Mouse (Mus musculus): Measurements from ENCODE around the gene Zdhhc11. TPM values are rescaled to one million over a fixed set of nuclear protein-coding genes. Genes with fewer than 3 reads are reported as not detected.
"Not testable (repeated sequence)": the region's sequence is repeated elsewhere in the genome, so short reads cannot be mapped to it uniquely, and the experiment has no call there.

Zdhhc11 gene
- total RNA-seq, 2 experiments from 2014 or later = not detected

DNA sequence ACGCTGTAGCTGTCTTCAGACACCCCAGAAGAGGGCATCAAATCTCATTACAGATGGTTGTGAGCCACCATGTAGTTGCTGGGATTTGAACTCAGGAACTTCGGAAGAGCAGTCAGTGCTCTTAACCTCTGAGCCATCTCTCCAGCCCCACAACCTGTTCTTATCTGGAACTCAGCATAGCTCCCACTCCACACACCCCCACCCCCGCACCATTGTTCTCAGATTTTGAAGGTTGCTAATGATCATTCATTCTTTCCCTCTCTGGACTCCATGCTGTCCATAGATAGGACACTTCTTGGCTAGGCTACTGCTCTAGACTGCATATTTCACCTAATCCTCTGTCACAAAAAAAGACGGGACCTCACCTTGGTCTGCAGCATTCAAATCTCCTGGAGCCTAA, 43.2 kb downstream of the Zdhhc11 start:
- not testable (repeated sequence) for DNase-seq

DNA sequence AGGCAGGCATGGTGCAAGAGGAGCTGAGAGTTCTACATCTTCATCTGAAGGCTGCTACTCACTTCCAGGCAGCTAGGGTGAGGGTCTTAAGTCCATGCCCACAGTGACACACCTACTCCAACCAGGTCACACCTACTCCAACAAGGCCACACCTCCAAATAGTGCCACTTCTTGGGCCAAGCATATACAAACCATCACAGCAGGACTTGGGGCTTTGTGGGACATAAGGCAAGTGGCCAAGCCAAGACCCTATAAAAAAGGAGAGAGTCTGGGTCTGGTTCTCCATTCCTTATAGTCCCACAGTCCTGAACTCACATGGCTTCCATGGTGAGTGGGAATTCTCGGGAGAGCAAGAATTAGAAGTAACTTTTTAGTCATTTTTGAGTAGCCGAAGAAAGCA, 44.6 kb downstream of the Zdhhc11 start:
- DNase-seq = not testable (repeated sequence)

DNA sequence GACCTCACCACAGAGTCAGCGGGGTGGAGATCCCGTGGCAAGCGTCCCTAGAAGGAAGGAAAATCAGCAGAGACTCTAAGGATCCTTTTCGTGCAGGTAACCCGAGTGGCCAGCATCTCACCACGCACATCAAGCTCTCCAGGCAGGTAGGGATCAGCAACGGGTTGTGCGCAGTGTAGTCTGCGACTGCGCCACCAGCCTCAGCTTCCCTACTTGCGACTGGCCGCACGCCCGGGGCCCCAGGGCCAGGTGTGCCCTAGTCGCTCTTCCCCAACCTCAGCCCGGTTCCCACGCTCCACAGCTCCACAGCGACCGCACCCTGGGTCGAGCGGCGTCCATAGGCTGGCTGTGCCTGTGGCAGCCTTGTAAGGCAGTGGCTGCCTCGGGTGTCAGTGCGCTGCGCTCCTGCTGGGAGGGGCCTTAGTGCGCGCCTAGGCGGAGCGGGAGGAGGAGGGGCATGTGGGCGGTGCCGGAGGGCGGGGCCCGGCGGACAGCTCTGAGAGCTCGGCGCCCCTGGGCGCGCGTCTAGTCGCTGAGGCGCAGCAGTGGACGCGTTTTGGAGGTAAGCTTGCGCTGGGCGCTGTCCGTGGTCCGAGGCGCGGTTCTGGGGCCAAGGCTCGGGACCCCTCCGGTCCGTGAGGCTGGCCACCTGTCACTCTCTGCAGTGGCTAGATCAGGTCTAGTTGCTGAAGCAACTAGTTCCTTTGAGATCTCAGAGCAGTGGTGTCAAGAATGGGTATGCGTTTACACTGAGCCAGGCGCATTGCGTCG, 45.5 kb downstream of the Zdhhc11 start, which contains the start of gene Tppp:
Gene Tppp (plus strand): TSS at position 460 of the 771 bp plus-strand sequence.
- peak; percentile 93 for DNase-seq

DNA sequence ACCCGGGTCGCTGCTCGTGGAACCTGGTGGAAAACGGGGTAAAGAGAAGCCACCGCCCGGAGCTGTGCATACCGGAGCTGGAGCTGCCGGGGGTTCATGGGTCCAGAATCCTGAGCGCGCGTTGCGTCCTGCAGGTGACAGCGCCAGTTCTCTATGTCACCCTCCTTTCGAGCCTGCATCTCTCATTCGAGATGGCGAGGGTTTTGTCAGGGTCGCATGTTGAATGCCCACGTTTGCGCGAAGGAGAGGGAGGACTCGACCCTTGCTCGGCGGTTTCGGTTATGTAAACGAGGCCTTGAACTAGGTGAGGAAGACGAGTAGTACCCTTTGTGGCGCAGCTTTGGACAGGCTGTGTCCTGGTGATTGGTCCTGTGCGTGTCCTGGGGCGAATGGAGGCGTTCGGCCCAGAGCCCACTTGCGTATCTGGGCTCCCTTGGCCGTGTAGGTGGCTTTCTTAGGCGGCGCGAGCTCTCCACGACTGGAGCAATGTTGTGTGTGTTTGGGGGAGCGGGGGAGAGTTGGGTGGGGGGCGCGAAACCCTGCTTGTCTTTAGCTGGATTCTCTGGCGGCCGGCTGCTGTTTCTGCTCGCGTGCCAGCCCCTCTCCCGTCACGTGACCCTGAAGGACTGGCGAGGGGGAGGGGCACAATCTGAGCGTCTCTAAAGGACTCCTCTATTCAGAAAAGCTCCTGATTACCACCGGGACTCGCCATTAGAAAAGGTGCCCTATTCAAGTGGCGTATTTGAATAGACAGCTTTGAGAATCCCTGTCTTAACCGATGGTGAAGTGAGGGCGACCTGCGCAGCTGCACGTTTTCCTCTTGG, 46.4 kb downstream of the Zdhhc11 start:
- DNase-seq = peak; percentile 53

DNA sequence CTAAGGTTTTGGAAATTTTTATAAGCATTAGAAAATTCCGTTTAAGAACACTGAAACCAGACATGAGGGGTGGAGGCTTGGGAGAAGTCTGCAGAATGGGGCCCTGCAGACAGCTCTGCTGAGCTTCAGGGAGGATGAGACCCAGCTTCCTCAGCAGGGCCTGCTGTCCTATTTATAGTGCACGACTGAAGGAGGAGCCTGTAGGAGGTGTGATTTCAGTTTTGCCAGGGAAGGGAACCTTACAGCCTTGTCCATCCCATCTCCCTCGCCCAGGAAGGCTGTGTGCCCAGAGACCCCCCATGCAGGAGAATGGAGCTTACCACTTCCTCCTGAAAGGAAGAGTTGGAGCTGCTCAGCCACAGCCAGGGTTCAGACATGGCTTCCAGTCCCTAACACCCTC, 47.0 kb downstream of the Zdhhc11 start:
- DNase-seq = no peak

DNA sequence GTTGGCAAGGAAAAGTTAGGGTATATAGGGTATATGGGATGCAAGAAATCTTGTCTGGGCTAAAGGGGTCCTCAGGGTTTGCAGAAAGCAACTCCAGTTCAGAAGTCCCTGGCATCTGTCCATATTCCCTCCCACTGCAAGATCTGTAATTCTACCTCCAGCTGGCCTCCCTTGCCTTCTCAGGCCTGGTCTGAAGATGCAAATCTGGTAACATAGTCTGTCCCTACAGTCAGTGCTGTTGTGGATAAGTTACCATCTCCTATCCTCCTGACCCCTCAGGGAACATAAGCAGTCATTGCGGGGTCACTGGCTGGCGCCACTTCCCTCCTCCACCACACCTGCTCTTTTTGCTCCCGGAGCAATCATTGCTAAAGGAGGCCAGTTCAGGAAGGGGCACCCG, 52.3 kb downstream of the Zdhhc11 start:
- DNase-seq = no peak

DNA sequence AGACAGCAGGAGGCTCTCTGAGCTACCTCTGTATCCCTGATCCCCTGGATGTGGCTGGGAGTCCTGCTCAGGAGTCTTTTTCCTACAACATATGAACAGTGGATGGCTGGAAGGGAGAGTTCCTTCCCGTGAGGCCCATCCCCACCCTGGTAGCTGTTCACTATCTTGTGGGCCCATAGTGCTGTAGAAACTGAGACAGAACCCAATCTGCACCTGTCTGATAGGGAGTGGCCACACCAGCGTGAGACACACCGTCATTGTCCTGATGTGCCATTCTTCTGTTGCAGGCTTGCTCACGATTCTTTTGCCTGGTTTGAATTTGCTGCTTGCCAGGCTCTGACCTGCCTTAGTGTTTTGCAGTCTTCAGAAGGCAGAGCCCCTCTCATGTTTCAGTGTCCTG, 53.8 kb downstream of the Zdhhc11 start:
- DNase-seq = no peak

DNA sequence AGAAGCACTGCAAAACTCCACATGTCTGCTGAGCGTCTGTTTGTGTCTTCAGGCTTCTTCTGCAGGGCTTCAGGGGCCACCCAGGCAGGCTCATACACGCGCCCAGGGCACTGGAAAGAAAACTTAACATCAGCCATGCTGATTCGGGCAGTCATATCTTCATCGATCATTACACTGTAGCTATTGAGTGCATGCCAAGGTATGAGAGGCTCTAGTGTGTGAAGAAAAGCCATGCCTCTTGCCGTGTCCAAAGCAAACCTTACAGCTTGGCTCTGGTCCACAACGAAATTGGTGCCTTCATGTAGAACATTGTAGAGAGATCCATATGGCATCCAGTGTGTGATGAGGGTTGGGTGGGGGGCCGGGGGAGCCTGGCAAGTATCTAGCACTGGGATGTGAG, 55.4 kb downstream of the Zdhhc11 start:
- not testable (repeated sequence) for DNase-seq

DNA sequence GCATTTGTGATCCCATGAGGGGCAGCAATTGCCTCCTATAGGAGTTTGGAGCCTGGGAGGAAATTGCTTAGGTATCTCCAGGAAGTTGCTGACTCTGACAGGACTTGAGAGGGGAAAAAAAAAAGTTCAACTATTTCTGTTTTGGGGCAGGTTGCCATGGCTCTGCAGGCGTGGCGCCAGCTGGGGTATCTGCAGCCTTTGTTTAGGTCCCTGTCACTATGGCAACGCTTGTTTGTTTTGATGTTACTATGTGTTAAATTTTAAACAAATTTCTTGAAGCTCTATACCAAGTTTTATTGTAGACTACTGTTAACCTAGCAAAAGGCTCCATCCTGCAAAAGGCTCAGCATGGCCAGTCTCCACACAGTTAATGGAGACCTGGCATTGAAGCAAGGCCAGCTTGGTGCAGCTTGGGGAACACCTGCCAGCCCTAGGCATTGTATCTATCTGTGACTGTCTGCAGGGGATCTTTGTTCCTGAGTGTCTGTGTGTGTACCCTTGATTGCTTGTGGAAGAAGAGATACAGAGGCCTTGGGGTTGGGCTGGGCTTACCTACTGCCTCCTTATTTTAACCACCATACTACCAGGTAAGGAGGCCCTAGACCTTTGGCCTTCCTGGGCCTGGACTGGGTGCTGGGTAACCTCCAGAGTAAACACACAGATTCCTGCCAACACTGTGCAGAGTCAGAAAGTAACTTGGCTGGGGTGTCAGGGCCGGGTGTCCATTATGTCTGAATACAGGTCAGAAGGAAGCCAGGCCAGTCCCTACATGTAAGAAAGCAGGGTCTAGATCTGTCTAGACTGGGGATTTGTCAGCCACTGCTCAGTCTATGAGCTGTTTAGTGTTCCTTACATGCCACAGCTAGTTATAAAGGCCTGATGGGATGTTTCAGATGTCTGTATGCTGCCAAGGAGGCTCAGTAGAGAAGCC, 61.8 kb downstream of the Zdhhc11 start:
- DNase-seq = no peak

DNA sequence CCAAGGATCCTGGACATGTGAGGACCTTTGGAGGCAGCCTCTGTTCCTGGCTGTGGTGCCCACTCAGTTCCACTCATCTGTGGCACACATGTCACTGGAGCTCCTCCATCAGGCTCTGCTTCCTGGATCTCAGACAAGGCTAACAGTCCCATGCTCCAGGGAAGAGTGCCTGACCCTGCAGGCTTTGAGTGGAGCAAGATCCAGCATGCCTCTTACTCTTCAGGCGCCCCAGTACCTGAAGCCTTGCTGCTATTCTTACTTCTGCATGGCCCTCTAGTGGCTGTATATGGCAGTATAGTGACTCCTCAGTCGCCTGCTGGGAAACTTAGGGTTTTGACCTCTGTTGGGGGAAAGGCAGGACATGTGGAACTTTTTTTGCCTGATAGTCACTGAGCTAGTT, 62.6 kb downstream of the Zdhhc11 start:
- peak; percentile 27 for DNase-seq

DNA sequence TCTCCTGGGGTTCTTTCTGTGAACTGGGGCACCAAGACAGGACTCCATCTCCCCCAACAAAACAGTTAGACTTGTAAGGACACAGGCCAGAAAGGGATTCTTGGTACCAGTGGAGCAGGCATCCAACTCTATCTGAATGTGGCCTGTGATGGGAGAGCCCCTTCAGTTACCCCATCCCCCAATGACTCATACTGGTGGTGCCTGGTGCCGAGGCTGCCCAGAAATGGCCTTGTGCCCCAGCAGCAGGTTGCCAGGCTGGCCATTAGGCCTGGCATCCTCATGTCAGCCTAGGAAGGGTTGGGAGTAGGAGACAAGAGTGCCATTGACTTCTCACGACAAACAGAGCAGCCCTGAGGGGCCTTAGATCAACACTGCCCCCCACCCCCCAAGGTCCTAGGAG, 64.5 kb downstream of the Zdhhc11 start:
- DNase-seq = no peak

DNA sequence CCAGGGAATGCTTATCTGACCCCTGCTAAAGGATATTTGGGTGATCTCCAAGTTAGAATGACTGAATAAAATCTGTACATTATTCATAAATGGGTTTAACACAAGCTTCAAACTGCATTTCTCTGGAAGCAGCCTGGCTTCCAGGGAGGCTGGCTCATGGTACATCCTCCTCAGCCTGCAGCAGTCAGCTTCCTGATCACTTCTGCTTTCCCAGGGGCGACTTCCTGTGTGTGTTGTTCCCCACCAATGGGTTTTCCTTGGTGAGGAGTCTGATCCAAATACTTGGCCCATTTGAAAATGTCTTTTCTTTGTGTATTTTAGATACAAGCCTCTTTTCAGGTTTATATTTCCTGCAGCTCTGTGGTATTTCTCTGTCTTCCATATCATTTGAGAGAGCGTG, 65.4 kb downstream of the Zdhhc11 start:
- DNase-seq = no peak

DNA sequence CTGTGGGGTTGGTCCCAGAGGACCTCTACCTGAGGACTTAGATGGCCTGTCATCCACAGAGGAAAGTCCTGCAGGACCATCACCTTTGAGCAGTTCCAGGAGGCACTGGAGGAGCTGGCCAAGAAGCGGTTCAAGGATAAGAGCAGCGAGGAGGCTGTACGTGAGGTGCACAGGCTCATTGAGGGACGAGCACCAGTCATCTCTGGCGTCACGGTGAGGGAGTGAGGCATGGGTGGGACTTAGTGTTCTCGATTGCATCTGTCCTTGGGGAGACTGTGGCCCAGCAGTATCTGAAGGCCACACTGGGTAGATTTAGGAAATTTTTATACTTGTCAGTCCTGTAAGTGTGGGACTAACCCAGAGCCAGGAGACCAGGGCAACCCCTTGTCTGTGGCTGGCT, 67.0 kb downstream of the Zdhhc11 start:
- DNase-seq = no peak

DNA sequence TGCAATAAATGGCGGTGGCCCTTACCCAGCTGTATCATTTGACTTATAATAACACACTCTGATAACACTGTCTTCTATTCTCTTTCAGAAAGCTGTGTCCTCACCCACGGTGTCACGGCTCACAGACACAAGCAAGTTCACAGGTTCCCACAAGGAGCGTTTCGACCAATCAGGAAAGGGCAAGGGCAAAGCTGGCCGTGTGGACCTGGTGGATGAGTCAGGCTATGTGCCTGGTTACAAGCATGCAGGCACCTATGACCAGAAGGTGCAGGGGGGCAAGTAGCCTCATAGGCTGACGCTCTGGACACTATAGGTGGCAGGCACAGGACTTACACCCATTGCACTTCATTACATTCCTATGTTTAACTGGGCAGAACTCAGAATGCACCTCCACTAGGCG, 67.5 kb downstream of the Zdhhc11 start:
- no peak for DNase-seq

DNA sequence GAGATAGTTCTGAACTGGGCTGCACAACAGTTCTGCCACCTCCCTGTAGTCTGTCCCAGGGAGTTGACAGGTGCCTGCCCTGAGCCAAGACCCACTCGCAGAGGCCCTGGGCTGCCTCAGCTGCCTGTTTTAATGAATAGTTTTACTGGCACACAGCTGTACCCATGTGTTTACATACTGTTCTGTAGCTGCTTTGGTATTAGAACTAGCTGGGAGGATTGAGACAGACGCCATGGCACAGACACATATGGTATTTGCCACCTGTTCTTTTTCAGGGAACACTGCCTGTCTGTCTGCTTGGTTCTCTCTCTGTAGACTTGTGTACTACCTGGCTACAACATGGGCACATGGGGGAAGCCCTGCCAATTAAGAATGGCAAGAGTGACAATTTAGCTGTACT, 71.1 kb downstream of the Zdhhc11 start:
- no peak for DNase-seq

DNA sequence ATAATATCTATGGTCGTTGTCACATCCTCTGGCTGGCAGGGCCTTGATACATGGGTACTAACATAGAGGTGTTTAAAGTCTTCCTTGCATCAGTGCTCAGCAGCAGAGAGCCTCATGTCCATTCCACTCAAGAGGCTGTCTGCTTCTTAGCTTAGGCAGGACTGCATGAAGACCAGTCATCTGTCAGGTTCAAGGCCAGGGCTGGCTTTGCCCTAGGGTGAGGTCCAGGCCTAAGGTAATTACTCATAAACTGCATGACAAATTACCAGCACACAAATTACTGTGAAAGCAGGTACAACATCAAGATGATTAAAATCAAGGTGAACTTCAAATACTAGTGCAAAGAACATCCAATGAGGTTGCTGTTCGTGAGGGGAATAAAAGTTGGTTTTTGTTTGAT, 72.1 kb downstream of the Zdhhc11 start:
- no peak for DNase-seq

DNA sequence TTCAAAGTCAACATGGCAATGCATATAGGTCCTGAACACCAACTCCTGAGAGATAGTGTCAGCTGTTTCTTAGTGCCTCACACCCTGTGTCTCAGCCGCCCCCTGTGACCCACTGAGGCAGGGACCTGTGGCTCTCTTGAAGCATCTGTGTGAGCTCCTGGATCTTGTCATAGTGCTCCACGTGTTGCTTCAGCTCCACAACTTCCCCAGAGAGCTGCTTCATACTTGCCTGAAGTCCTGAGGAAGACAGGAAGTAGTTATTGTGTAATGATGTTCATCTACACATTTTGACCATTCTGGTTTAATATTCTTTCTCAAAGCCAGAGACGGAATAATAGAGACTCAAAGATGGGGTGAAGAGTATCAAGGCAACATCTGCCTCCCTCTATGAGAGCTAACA, 76.3 kb downstream of the Zdhhc11 start:
- no peak for DNase-seq

Small RNAs within 50 kb of the gene (microRNA-seq; reads per million reads assigned to microRNA genes)
- gene Gm25197 (ENCODE audit: borderline replicate concordance in 2 of 2) = 0 reads per million in 2 experiments

Other genes starting within 250 kb of the Zdhhc11 start
- gene Slc12a7, start 230.8 kb upstream of the Zdhhc11 start, total RNA-seq (2021) = 1 to 10 TPM; 3.6 to 8.0 TPM
- gene Nkd2, start 116.2 kb upstream of the Zdhhc11 start, total RNA-seq (2021) = 1 to 10 TPM; 1.0 to 2.3 TPM
- gene Trip13, start 26.1 kb upstream of the Zdhhc11 start, total RNA-seq (2021) = under 1 TPM in 1 of 2 experiments, not detected in 1; 0.15 TPM
- gene Brd9, start 26.0 kb upstream of the Zdhhc11 start, total RNA-seq (2021) = 10 to 100 TPM in 1 of 2 experiments, 1 to 10 TPM in 1; 9.6 to 10.7 TPM
- gene Tppp, start 45.6 kb downstream of the Zdhhc11 start, total RNA-seq (2021) = 1 to 10 TPM; 5.2 to 5.8 TPM
- under 1 TPM; 0.51 to 0.61 TPM for gene Cep72, start 98.4 kb downstream of the Zdhhc11 start, total RNA-seq (2021)
- gene Slc9a3, start 157.6 kb downstream of the Zdhhc11 start, total RNA-seq (2021) = under 1 TPM; 0.13 to 0.32 TPM
- 10 to 100 TPM; 29.7 to 33.5 TPM for gene Exoc3, start 244.9 kb downstream of the Zdhhc11 start, total RNA-seq (2021)